Mouse (Mus musculus) urinary bladder, postnatal 36 days (tissue): ENCODE measurements around the gene Tnfaip2.
A peak's percentile ranks its signal among the peaks of the same experiment; 100 is the strongest.

Source experiments
- DNase-seq, 2 experiments: peaks; one replicate each; pipeline ENCODE4 v3.0.0; 2022; ENCODE audit warnings: low spot score in 2 of 2, mixed read lengths in 1 of 2

The Tnfaip2 gene

DNA sequence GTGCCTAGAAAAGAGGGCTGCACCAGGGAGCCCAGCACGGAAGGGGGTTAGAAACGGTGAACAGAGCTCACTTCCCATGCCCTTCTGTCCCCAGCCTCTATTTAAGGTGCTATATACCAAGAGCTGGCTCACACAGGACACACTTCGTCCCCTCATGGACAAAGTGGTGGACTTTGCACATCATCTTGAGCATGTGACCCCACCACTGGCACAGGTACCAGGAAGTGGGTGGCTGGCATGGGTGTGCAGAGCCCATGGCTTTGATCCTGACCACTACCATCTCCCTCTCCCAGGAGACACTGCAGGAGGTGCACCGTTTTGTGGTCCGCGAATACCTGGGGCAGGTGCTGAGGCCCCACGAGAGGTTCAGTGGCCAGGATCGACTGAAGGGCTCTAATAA lies 13.9 kb upstream of the Tnfaip2 start:
- DNase-seq = no peak

DNA sequence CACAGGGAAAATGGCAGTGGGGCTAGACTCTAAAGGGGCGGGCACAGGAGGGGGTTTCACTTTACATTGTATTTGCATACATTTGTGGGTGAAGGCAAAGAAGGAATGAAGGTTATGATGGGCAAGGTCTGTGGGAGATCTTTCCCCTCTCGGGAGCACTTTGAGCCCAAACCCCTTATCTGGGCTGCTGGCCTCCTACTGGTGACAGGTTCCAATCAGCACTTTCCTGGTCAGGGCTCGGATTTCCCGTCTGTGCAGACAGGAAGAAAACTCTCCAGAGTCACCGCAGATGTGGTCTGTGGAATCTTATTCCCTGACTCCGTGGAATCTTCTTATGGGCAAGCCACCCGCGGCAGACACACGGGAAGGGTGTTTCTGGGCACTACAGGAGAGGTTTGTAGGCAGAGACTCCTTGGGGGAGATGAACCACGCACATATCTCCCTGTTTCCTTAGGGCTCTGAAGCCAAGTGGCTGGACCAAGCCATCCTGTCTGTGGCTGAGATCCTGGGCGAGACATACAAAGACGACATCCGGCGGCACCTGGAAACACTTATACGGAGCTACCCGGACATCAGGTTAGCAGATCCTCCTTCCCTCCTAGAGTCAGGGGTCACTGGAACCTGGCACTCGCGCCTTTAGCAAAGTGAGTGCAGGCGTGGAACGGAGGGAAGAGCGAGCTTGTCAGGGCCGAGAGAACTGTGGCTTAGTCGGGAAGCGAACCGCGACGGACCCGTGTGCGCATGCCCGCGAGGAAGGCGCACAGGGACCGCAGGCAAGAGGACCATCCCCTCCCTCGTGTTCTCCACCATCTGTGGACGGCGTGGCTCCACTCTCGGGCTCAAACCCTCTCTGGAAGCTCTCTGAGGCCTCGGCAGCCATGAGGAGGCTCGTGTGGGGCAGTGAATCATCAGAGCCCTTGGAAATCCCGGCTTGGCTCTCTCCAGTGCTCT lies 13.0 kb upstream of the Tnfaip2 start:
- DNase-seq = peak in 1 of 2 experiments; percentile 58

DNA sequence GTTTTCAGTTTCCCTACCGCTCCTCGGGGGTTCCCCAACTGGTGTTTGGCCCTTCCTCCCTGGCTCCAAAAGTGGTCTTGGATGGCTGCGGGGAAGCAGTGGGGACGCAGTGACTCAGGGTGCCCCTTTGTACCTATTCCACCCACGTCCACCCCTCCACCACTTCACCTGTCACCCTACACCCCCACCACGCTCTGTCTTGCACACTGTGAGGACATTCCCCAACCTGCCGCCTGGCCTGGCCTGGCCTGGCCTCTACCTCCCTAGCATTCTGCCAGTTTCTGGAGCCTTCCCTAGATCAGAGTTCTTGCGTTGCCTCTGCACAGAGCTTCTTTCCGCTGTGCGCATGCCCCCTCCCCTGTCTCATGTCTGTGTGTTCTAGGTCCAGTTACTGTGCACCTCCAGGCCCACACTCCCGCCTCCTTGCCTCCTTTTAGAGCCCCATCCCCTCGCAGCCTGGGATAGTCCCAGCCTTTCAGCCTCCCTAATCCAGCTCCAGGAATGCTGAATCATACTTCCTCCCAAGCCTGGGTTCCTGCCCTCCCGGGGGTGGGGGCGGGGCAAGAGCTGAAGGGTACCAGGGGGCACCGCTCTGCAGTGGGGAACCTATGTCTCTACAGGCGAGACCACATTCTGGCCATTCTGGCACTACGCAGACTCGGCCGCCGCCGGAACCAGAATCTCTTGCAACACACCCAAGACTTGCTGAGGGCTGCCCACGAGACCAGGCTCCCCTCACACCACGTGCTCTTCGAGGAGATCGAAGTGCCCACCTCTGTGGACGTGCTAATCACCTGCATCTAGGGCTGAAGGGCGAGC lies 12.0 kb upstream of the Tnfaip2 start:
- DNase-seq = no peak

DNA sequence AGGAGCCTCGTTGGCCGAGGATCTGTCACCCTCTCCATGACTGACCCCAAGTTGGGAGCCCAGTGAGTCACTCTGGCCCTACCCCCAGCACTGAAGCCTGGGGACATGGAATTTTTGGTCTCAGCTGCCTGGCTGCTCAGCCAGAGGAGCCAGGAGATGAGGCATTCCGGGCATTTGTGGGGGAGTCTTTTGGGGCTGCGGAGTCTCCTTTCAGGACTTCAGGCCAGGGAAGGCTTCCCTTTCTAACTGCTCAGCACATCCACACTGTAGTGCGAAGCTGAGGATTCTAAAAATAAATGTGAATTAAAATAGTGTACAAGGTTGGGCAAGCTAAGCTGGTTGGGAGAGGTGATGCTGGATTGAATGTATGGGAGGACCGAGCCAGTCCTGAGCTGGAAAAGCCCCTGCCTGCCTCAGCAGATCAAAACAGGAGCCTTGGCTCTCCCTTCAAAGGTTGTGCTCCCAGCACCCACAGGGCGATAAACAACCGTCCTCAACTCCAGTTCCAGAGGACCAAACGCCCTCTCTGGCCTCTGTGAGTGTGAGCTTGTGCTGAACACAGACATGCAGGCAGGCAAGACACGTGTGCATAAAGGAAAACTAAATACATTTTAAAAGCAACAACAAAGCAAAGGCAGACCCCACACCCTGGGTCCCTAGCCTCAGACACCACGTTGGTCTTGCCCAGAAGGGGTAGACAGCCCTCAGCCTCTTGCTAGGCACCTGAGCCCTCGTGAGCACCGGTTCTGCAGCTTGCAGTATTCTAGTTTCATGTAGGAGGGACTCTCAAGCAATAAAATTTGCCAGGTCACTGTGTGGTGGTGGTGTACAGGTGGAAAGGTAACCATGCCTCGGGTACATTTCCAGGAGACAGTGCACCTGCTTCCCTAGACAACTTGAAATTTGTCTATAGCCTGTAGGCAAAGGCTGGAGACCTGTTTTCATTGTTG lies 11.1 kb upstream of the Tnfaip2 start:
- no peak for DNase-seq

DNA sequence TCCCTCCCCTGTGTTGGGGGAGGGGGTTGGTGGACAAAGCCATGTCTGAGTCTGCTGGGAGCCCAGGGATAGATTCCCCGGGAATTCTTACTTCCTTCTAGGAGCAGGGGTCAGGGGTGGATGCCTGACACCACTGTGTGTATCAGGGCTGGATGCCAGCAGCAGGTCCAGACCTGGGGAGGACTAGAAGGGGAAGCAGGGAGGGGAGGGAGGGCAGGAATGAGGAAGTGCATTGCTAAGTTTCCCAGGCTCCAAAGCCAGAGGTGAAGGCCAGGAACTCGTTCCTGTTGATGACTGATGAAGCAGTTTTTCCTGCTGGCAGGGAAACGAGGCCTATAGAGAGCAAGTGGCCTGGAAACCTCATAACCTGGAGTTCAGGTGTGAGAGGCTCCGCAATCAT lies 10.2 kb upstream of the Tnfaip2 start:
- DNase-seq = no peak

DNA sequence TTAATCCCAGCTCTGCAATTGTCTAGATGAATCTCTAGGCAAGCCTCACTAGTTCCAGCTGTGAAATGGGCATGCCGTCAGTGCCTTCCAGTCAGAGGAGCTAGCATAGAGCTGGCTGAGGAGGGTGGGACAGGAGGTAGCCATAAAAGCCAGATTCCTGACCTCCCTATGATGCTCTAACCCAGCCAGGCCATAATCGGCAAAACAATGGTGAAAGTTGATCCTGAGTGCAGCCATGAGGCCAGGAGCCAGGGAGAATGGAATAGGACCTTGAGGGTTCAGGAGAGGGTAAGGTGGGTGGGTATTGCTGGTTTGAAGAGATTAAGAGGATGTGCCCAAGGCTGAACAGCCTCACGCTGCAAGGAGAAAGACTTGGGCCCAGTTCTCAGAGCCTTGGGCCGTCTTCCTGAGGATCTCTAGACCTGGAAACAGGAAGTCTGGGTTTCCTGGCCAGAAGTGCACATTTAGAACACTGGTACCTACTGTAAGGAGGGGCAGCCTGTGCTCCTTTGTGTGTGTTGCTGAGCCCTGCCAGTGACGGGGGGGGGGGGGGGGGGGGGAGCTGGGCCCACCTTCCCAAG lies 9.4 kb upstream of the Tnfaip2 start:
- no peak for DNase-seq

- DNase-seq = no peak
Observed at GRCm38 (mm10) chr12:111434164-111434744, 8.0 kb upstream of the Tnfaip2 start.

- no peak for DNase-seq
Observed at GRCm38 (mm10) chr12:111434745-111435327, 7.4 kb upstream of the Tnfaip2 start.

GRCm38 (mm10) chr12:111436170-111436569 lies 6.1 kb upstream of the Tnfaip2 start:
- no peak for DNase-seq

- DNase-seq = no peak
Observed at GRCm38 (mm10) chr12:111436640-111437039, 5.6 kb upstream of the Tnfaip2 start.

DNA sequence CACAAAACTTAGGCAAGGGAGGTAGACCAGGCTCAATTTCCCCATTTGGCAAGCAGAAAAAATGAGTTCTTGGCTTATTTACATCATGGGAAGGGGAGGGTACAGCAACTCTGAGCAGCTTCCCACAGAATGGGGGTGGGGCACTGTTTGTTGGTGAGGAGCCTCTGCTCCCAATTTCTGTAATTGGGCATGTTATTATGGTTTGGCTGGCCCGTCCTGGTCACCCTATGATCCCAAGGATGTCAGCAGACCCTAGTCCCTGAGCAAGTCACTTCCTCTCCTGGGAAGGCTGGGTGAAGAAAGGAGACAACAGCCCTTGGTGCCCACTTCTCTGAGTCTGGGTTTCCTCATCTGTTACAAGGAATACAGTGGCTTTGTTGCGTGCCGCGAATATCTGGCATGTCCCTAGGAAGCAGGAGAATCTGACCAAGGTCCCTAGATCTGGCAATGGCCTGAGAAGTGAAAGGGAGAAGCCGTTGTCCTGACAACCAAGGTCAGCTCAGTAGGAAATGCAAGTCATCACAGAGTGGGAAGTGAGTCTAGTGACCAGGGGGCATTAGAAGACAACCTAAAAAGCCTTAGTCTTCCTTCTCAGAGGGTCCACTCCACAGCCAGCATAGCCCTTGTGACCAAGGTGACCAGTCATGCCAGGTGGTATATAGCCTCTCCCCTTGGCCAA lies 4.9 kb upstream of the Tnfaip2 start:
- DNase-seq = no peak

DNA sequence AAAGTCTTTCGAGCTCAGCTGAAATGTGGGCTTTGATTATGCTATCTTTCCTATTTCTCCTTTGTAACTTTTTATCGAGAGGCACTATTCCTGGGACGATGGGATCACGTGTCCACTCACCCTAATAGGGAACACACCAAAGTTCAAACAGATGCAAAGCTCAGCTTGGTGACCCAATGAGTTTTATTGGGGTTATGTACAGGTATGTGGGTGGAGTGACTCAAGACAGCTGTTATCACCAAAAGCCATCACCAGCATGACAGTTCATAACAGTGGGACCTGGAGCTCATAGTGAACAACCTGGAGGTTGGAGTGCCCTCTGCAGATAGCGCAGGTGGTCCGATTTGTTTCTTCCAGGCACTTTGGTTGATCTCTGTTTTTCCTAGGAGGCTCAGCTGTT lies 3.4 kb upstream of the Tnfaip2 start:
- DNase-seq = no peak

DNA sequence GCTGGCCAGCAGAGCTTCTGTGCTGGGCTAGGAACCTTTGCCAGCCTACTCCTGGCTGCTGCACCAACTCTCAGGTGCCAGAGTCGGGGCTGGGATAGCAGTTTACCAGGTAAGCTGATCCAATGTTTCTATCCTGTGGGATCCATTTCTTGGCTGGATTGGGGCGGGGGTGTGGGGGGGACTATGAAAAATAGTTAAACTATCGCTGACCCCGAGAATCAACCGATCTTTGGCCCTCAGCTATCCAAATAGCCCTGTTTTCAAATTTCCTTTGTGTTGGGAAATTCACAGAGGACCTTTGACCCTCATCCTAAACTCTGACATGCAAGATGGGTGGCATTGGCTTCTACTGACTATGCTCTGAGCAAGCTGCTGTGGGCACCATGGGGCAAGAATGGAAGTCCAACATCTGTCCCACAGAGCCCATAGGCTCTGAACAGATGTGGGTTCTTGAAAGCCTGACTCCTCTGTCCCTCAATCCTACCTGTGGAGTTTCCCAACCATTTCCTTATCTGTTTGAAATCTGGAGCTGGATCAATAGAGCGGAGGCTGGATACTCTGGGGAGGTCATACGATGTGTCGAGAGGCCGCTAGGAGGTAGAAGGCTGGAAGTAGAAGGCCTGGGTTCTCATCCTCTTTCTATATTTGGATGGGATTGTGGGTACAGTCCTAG lies 1.4 kb upstream of the Tnfaip2 start:
- no peak for DNase-seq

- DNase-seq = no peak
Observed at GRCm38 (mm10) chr12:111441523-111441922, 746 bp upstream of the Tnfaip2 start.

DNA sequence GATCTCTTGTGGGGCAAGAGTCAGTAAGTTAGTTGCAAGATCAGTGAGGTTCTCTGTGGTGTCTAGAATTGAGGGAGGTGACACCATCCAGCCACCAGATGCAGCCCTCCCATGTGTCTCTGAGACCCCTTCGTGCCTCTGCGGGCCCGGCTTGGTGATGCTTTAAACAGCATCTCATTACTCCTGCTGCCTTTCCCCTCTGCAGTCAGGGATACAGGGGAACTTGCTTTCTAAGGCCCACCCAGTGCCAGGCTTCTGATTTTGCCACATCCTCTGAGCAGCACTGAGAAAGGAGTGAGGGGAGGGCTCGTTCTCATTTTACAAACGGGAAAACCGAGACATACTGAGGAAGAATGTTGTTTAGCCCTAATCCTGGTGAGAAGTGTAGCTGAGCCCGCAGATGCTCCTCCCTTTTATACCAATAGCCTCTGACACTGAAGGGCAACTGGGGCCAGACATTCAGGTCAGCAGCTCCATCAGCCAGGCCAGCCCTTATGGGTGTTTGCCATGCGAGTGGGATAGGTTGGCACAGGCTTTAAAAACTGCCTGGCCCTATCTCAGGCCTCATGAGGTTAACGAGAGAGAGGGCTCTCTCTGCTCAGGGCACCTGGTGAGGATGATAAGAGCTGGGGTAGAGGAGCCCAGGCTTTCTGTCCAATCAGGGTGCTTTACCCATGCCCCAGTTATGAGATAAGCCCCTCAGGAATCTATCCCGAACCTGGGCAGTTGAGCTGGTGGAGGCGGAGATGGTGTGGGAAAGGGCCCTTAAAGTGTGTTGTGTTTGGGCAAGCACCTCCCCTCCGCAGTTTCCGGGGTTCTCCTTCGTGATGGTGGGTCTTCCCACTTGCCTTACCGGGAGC lies 972 bp downstream of the Tnfaip2 start:
- DNase-seq = no peak

DNA sequence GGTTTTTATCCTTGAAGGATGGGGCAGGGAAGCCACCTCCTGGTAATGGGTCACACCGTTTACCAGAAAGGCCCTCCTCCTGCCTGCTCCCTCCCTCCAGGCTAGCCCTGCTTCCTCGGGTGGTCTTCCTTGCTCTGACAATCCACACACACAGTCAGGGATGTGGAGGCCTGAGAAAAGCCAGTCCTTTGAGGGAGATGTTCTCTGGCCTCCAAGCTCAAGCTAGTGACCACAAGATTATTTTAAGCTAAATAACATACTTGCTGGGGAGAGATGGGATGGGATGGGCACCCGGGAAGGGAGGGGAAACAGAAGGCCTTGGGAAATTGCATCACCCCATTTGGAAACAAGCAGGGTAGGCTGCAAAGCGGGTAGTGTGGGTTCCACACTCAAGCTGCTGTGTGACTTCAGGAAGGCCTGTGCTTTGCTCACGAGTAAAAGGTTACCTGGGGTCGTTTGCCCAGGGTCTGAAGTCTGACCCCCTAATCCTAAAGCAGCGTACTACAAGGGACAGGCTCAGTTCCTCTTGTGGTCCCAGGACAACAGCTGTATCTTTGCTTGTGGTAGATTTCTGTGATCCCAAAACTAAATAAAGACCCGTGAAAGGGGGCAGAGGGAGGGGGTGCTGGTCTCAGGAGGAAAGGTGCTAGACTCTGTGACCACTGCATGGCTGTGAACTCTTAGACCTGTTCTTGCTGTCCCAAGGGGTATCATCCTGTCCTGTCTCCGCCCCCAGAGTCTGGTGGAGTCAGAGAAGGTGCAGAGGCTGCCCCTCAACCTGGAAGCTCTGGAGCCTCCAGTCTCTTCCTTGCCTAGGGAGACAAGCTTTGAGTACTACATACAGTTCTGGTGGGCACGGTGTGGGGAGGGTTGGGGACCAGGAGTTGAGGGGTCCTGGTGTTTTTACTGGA lies 1.9 kb downstream of the Tnfaip2 start:
- no peak for DNase-seq

- no peak for DNase-seq
Observed at GRCm38 (mm10) chr12:111445161-111445889, 3.1 kb downstream of the Tnfaip2 start.
